Mouse (Mus musculus): ENCODE data around the gene Gm6034.
A peak's percentile ranks its signal among the peaks of the same experiment; 100 is the strongest.
"Not testable (repeated sequence)": the region's sequence is repeated elsewhere in the genome, so short reads cannot be mapped to it uniquely, and the experiment has no call there.

Gene Gm6034

DNA sequence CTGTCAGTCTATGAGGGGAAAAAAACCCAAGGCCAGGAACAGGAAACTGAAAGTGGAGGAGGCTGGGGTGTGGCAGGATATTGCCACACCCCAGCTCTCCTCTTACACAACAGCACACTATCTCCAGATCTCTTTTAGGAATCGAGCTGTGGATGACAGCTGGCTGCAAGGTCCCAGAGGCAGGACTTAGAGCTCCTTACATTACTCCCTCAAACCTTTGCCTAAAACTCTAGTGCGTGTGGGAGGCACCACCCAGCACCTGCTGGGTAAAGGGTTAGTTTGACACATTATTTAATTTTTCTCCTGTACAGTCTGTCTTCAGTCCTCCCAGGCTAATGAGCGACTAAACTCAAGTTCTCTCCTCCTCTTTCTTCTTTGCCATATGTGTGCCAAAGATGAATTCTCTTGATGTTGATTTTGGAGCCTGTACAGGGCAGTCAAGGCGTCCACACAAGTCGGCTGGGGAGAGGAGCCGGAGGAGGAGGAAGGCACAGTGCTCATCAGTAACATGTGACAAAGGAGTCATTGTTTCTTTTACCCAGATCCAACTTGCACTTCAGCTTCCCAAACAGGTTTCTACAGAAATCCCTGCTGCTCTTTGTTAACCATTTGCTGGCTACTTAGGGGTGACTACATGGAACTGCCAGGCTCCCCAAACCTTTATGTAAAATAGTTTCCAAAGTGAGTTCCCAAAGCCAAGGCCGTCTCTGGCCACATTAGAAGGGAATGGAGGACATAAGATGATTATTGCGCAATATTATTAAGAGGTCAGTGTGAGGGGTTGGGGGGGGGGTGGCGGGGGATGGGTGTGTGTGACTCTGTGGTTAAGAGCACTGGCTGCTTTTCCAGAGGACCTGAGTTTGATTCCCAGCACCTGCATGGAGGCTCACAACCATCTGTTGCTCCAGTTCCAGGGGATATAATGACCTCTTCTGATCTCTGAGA lies 18.8 kb upstream of the Gm6034 start:
- DNase-seq = peak; percentile 46

DNA sequence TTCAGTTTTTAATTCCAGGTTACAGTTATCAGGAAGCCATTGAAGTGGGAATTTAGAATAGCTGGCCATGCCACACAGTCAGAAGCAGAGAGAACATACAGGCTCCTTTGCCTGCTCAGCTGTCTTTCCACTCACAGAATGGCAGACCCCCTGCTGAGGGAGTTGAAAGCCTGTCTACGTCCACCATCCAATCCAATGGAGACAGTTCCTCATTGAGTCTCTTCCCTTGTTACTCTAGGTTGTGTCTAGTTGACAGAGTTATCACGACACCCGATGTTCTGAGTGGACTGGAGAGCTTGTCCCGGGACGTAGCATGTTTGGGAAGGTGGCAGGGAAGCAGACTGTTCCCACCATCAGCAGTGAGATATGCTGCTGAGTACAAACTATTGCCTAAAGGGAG lies 17.6 kb upstream of the Gm6034 start:
- DNase-seq = no peak

DNA sequence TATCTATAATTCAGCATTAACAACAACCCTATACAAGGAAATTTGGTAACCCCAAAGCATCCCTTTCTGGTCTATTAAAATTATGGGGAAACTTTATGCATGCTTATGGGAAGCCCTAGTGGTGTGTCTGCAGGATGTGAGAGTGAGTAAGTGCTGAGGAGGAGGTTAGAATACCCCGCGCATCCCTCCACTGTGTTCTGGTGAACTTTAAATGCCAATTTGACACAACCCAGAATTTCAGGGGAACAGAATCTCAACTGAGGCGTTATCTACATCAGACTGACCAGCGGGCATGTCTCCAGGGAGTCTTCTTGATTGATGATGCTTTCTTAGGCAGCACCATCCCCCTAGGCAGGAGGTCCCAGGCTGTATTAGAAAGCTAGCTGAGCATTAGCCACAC lies 16.9 kb upstream of the Gm6034 start:
- no peak for DNase-seq

DNA sequence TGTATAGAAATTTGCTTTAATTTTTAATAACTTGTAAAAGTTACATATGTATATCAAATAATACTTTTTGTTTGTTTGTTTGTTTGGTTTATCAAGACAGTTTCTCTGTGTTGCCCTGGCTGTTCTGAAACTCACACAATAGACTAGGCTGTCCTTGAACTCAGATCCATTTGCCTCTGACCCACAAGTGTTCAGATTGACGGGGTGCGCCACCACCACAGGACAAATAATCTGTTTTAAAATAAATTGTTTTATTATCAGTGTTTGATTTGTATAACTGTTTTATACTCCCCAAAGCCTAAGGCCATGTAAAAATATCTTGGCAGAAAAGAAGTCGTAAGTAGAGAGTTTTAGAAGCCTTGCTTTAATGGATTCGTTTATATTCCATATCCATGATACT lies 15.1 kb upstream of the Gm6034 start:
- no peak for DNase-seq

DNA sequence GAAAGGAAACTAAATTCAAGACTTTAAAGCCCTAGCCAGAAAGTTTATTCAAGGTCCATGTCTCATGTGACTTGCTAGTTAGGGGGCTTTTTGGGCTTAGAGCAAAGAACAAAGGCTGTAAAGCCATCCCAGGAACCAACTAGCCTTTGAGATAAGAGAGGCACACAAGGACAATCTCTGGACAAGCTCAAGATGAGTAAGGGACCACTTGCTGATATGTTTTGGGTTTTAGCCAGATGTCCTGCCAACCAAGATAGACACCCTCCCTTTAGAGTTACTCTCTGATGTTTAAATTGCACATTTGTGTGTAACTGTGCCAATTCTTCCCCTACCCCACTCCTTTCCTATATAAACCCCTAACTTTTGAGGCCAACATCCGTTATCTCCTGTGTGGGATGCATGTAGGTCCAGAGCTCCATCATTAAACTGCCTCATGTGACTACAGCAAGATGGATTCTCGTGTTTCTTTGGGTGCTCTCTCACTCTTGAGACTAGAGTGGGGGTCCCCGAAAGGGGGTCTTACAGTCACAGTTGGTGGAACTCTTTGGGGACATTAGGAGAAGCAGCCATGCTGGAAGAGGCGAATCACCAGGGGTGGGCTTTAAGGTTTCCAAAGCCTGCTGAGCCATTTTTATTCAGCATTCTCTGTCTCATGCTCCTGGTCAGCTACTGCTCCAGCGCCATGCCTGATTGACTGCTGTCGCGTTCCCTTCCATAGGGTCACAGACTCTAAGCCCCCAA lies 13.7 kb upstream of the Gm6034 start:
- no peak for DNase-seq

DNA sequence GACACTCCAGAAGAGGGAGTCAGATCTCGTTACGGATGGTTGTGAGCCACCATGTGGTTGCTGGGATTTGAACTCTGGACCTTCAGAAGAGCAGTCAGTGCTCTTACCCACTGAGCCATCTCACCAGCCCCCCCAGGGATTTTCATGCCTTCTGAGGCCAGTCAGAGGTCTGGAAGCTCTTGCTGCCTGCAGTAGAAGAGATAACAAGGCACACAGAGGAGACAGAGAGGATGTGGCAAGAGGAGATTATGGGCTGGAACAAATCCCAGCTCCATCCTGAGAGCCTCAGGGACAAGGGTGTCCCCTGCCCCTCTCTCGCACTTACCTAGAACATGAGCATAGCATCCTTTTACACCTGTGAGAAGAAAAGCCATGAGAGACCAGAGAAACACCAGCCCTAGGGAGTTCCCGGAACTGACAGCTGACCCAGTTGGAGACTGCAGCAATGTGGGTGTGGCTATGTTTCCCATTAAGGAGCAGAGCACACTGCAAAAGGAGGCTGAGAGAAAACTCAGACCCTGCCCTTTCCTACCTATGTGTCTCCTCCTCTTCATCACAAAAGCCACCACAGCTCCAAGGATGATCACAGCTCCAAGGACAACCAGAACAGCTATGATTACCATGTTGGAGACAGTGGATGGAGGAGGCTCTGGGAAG lies 12.6 kb upstream of the Gm6034 start:
- DNase-seq = not testable (repeated sequence)

DNA sequence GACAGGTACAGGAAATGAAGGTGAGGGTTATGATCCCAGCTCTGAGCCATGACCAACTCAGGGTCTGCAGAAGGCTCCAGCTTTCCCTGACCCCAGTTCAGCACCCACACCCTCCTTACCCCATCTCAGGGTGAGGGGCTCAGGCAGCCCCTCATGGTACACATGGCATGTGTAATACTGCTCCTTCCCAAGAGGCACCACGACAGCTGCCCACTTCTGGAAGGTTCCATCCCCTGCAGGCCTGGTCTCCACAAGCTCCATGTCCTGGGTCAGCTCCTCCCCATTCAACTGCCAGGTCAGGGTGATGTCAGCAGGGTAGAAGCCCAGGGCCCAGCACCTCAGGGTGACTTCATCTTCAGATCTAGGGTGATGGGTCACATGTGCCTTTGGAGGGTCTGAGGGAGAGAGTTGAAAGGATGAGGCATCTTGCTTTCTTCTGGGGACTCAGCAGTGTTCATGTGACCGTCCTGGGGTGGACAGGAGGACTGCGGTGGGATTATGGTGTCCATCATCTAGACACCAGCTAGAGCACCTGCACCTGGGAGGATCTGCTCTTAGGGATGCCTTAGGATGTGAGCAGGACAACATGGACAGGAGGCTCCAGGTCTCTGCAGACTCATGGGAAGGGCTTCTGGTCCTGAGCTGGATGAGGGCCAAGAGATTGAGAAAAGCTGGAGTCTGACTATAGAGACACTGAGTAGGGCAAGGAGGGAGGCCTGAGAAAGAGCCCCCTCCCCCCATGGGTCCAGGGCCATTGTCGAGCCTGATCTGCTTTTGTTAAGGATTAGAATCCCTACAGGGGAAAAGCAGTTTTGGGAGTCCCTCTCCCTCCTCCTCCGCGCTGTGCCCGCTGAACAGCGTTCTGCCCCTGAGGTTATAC lies 11.8 kb upstream of the Gm6034 start:
- DNase-seq = not testable (repeated sequence)

DNA sequence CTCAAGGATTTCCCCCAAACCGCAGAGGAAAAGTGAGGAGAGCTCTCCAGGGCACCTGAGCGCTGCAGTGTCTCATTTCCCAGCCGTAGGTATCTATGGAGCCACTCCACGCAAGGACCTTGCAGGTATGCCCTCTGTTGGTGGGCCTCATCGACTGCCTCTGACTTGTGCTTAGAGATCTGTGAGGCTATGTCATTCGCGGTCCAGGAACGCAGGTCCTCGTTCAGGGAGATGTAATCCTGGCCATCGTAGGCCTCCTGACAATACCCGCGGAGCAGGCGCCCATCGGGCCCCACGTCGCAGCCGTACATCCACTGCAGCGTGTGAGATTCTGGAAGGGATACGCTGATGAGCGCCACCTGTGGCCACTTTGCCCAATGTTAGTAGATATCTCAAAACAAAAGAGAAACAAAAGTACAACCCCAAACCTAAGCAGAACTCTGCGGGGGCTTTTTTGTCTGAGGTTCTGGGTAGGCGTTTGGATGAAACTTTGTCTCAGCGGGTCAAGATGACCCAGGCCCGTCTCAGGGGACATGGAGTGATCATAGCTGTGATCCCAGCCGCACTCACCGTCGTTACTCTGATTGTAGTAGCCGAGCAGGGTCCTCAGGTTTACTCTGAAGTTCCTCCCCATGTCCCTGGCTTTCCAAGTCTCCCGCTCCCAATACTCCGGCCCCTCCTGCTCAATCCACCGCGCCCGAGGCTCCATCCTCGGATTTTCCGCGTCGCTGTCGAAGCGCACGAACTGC lies 11.0 kb upstream of the Gm6034 start:
- not testable (repeated sequence) for DNase-seq

DNA sequence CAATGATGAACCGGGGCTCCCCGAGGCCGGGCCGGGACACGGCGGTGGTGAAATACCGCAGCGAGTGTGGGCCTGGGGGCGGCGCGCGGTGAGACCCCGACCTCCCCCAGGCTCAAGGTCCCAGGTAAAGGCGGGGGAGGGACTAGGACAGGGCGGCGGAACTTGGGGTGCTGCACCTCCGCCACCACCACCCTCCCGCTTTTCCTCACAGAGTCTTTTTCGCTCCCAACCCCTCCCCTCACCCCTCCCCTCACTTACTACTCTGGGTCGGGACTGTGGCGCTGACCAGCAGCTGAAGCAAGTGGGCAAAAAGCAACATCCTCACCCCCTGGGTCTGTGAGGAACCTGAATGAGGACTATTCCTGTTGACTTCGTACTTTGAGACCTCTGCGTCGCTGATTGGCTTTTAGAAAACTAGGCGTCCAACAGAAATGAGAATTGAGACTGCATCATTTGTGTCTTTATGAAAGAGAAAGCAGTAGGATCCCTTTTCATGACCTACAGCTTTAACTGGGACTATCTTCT lies 10.3 kb upstream of the Gm6034 start, which contains the start of gene H2-T23:
H2-T23 (minus strand) TSS at position 505 of the 525 bp plus-strand sequence.
- DNase-seq = not testable (repeated sequence)

DNA sequence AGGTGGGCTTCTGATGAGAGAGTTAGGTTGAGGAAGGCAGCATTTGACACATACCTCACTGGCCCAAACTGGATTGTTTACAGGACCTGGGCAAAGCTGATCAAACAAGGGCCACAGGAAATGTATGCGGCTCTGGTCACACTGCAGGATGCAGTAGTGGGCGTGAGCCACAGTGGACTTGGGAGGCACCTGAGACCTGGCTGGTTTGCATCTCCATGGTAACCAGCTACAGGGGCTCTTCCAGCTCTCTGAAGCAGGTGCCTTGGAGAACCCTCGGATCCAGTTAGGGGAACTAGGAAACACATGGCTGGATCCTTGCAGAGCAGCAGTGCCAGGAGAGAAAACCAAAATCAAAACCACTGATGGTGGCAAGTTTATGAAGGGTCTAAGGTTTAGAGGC lies 8.2 kb upstream of the Gm6034 start:
- DNase-seq = not testable (repeated sequence)

DNA sequence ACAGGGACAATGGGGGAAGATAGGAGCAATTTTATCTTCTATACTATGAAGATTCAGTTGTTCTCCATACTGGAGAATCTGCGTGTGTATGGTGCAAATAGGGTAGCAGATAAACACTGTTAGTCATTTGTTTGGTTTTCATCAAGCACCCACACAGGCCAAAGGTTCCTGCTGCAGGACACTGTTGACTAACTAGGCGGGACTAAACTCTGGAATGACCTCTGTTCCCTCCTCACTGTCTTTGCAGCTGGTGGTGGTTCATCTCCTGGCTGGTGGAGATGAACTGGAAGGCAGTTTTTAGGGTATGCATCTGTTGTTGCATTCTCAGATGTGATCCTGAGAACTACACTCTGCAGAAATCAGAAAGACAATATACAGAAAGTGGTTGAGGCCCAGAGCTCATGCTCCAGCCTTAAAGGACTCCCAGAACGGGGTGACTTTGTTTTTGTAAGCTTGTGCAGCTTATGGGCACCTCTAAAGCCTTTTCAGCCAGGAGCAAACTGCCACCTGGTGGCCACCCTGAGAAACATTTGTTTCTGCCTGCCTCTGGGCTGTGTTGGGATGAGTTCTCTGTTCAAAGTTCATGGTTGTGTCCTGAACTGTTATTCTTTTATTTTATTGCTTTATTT lies 7.6 kb upstream of the Gm6034 start:
- peak; percentile 66 for DNase-seq

DNA sequence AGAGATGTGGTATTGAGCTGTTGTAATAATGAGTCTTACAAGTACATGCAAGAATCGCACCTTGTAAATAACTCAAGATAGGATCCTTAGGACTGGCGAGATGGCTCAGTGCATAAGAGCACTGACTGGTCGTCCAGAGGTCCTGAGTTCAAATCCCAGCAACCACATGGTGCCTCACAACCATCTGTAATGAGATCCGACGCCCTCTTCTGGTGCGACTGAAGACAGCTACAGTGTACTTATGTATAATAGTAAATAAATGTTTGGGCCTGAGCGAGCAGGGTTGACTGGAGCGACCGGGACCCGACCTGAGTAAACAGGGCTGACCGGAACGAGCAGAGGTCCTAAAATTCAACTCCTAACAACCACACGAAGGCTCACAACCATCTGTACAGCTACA lies 6.6 kb upstream of the Gm6034 start:
- DNase-seq = not testable (repeated sequence)

DNA sequence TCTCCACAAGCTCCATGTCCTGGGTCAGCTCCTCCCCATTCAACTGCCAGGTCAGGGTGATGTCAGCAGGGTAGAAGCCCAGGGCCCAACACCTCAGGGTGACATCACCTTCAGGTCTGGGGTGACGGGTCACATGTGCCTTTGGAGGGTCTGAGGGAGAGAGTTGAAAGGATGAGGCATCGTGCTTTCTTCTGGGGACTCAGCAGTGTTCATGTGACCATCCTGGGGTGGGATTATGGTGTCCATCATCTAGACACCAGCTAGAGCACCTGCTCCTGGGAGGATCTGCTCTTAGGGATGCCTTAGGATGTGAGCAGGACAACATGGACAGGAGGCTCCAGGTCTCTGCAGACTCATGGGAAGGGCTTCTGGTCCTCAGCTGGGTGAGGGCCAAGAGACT lies 2.2 kb upstream of the Gm6034 start:
- not testable (repeated sequence) for DNase-seq

DNA sequence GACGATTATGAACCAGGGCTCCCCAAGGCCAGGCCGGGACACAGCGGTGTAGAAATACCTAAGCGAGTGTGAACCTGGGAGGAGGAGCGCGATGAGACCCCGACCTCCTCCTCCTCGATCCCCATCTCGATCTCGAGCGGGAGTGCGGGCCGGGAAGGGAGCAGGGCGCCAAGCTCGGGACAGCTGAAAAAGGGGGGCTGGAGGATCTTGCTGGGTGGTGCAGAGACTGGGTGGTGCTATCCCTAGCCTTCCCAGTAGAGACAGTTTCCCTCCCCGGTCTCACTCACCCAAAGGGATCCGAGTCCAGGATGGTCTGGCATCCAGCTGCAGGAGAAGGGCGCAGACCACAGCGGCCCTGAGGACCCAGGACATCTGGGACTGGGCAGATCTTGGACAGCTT lies 706 bp upstream of the Gm6034 start:
- not testable (repeated sequence) for DNase-seq

DNA sequence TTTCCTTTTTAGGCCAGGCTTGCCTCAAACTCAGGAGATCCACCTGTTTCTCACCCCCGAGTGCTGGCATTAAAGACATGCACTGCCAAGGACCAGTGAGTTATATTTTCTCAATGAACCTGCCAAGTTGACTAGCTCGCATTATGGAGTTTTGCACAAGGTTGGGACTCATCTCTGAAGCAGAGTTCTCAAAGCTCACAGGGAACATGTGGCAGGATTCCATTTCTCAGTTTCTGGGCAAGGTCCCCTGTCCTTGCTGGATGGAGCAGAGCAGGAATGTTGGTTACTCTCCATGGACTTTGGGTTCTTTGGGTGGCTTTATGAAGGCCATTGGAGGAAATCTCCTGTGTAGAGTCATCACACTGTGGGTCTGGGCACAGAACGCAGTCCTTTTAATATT lies 525 bp downstream of the Gm6034 start:
- no peak for DNase-seq

DNA sequence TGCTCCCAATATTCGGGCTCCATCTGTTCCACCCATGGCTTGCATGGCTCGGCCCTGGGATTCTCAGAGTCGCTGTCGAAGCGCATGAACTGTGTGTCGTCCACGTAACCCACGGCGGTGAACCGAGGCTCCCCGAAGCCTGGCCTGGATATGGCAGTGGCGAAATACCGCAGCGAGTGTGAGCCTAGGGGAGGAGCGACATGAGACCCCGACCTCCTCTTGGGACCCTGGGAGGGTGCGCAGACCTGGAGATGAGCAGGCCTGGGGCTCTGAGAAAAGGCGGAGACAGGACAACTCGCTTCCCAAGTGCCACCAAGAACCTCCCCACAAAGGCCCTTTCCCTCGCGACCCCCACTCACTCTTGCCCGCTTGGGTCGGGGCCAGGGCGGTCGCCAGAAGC lies 15.2 kb downstream of the Gm6034 start:
- not testable (repeated sequence) for DNase-seq

DNA sequence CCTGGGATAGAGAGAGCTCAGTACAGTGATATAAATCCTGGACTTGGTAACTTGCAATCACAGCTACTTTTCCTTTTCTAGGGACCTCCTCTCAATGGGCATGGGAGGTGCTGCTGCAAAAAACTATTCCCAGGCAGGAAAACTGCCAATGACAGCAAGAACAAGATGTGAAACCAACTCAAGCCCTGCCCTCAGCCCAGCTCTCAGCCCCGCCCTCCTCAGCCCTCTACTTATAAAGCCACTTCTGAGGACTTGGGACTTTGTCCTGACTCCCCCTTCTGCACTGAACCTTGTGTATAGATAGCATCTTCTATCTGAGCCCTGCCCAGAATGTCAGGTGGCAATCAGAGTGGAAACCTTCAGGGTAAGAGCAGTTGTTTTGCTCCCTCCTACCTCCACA lies 15.6 kb downstream of the Gm6034 start, which contains the start of gene Gm11127:
Gm11127 (minus strand) TSS at position 10 of the 400 bp plus-strand sequence.
- DNase-seq = not testable (repeated sequence)

DNA sequence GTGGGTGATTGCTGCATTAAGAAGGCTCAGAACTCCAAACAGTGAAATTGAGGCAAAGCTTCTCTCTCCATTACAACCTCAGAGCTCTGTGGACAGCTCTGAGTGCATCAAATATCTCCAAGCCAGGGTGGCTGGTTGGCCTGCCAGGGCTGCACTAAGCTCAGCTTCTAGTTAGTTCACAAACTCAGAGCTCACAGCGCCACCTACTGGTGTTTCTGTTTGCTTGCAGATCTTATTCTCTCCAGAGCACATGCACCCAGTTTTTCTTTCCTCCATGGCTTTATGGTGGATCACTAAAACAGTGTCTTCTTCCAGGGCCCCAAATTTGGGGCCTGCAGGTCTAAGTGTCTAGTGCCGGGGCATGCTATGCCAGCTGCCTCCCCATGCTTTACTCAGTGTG lies 18.1 kb downstream of the Gm6034 start:
- peak; percentile 90 for DNase-seq

DNA sequence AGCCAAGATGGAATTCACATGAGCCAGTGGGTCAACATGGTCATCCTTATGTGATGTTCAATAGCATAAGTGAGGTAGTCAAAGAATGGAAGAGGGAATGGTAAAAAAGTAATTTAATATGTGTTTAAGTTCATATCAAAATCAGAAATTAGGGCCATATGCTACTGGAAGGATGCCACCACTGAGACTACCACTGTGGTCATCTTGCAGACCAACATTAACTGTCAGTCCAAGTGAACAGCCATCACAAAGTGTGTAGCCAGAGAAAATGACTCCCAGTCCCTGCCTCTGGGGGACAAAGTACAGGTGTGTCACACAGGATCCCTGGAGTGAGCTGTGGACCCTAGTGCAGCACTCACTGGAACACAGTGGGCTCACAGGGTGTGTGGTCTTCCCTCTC lies 39.1 kb downstream of the Gm6034 start:
- DNase-seq = not testable (repeated sequence)

DNA sequence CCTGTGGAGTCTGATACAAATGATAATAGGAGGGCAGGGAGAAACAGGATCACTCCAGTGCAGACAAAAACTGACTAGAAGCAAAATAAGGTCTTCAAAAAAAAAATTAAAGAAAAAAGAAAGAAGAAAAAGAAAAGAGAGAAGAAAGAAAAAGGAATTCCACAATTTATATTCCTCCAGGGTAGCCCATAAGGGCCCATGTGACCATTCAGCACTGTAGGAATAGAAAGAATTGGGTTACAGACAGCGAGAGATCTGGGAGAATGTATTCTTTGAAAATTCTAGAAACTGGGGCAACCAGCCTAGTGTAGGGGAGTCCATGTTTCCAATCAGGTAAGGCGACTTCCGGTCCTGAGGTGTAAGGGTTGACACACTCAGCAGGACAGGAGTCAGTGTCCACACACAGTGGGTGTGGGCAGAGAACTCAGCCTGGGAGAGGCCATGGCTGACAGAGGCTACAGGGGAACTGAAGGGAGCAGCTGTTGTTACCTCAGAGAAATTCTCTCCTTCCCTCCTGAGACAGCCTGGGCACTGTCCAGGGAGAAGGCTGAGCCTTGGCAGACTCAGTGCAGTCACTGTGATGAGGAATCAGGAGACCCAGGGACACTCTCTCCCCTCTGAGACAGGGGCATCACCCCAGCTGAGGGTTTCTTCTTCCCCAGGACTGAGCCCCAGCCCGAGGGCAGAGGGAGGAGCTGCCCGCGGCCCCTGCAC lies 39.9 kb downstream of the Gm6034 start:
- DNase-seq = not testable (repeated sequence)
